Mouse (Mus musculus) testis, postnatal 14 days (tissue): ENCODE measurements around the gene Plekhm2.

Experiments used
- DNase-seq: peaks from one replicate; pipeline ENCODE4 v3.0.0; 2021; ENCODE audit warnings: low spot score

Gene Plekhm2

DNA sequence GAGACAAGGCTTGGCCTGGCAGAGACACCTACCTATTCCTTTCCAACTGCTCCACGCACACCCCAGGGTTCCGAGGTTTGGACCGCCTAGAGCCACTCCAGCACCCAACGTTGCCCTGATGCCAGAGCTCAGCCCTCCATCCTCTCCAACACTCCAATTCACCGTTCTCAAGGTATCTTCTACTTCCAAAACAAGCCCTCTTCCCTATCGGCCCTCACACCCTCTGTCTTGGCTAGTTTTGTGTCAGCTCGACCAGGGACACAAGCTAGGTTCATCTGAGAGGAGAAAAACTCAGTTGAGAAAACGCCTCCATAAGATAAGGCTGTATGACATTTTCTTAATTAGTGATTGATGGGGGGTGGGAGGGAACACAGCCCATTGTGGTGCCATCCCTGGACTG lies at the start of gene Plekhm2:
Plekhm2 (minus strand) TSS at position 101 of the 400 bp plus-strand sequence.
- DNase-seq: no peak

- DNase-seq: no peak
Measured at GRCm38 (mm10) chr4:141713598-141714142, 49.0 kb upstream of the Plekhm2 start.

DNA sequence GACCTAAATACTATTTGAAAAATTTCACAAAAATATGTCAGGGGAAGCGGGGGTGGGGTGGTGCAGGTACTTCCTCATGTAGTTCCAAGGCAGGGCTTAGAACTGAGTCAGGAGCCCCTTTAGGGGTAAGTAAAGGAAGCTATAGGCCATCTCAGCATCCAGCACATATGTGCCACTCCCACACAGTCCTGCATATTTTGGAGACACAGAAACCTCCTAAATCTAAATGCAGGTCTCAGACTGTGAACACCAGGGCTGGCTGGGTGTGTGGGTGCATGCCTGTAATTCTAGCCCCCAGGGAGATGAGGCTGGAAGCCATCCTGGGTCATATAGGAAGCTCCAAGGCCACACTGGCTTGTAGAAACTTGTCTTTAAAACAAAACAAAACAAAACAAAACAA lies 46.6 kb upstream of the Plekhm2 start:
- no peak for DNase-seq

GRCm38 (mm10) chr4:141708971-141709370 lies 44.3 kb upstream of the Plekhm2 start:
- DNase-seq: no peak

DNA sequence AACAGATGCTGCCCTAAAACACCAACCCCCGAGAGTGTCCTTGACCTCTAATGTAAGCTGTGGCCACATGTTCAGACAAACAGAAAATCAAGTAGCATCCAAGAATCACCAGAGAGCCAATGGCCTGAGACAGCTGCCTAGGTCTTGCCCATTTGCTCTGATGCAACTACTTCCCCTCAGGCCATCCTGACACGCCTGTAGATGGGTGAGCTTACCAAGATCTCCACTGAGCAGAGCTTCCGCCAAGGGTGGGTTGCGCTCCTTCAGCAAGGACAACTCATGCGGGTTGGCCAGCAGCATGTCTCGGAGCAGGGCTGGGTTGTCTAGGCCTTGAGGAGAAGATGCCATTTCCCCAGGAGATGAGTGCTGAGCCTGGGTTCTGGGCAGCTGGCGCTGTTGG lies 43.3 kb upstream of the Plekhm2 start:
- DNase-seq: no peak

GRCm38 (mm10) chr4:141705331-141705730 lies 40.6 kb upstream of the Plekhm2 start:
- no peak for DNase-seq

GRCm38 (mm10) chr4:141704625-141705024 lies 39.9 kb upstream of the Plekhm2 start:
- no peak for DNase-seq

GRCm38 (mm10) chr4:141694719-141695118 lies 30.0 kb upstream of the Plekhm2 start:
- no peak for DNase-seq

DNA sequence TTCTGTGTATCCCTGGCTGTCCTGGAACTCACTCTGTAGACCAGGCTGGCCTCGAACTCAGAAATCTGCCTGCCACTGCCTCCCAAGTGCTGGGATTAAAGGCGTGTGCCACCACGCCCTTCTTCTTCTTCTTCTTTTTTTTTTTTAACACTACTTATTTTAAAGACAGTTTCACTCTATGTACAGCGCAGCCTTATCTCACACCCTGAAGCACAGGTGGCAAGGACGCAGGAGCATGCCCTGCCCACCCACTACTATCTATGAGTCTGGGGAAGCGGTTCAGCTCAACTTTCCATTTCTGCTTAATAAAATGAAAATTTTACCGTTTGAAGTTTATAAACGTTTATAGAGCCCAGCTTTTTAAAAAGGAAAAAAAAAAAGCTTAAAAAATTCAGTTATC lies 23.8 kb upstream of the Plekhm2 start:
- DNase-seq: no peak

- DNase-seq: no peak
Measured at GRCm38 (mm10) chr4:141686525-141686924, 21.8 kb upstream of the Plekhm2 start.

DNA sequence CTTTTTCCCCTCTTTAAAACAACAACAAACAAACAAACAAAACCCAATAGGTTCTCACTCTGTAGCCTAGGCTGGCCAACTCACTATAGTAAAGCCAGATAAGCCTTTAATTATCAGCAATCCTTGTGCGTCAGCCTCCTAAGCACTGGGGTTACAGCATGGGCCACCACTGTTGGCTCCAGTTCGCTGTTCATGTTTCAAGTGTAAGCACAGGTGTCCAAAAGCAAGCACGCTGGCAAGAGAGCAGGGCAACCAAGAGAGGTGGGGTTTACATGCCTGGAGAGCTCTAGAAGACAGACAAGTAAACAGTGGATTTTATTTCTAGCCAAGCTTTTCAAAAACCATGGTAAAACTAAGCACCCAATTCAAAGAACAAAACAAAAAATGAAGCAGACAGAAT lies 21.4 kb upstream of the Plekhm2 start:
- no peak for DNase-seq

GRCm38 (mm10) chr4:141685499-141685898 lies 20.8 kb upstream of the Plekhm2 start, which contains the start of gene Rsc1a1:
Gene Rsc1a1, minus strand, starts transcription at chr4:141685599.
- DNase-seq: no peak

- peak; percentile 57 for DNase-seq
Measured at GRCm38 (mm10) chr4:141682706-141683230, 18.1 kb upstream of the Plekhm2 start.

GRCm38 (mm10) chr4:141681767-141682166 lies 17.1 kb upstream of the Plekhm2 start:
- DNase-seq: no peak

DNA sequence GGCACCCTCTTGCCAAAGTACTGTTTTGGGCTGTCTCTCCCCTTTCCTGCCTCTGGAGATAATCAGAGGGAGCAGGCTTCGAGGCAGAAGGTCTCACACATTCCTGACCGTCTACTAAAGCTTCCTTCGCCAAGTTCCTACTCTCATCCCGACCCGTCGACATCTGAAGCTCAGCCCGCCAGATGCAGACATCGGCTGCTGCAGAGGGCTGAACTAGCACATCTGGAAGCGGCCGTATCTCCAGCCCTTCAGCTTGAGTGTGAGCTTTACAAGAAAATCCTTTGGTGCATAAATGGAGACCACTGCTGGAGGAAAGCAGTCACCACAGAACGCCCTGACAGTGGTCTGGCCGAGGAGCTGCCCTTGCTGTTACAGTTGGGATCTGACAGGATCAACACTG lies 16.2 kb upstream of the Plekhm2 start:
- DNase-seq: no peak

GRCm38 (mm10) chr4:141679016-141679415 lies 14.3 kb upstream of the Plekhm2 start:
- no peak for DNase-seq

DNA sequence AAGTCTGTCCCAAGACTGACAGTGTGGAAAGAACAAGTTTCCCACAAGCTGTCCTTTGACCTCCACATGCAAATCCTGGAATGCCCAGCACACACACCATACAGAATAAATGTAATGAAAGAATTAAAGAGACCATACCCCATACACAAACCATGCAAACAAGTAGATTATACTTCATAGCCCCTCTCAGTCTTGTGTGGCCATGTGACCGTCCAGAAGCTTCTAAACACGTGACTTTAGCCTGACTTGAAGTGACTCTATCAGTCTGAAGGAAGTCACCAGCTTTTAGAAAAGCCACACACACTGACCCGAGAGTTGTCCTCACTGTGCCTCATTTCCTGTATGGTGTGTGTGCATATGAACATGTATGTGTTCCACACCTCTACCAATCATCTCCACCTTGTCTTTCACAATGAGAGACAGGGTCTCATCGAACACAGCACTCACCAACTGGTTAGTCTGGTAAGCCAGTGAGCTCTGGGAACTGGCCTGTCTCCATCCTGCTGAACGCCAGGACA lies 11.8 kb upstream of the Plekhm2 start:
- DNase-seq: no peak

DNA sequence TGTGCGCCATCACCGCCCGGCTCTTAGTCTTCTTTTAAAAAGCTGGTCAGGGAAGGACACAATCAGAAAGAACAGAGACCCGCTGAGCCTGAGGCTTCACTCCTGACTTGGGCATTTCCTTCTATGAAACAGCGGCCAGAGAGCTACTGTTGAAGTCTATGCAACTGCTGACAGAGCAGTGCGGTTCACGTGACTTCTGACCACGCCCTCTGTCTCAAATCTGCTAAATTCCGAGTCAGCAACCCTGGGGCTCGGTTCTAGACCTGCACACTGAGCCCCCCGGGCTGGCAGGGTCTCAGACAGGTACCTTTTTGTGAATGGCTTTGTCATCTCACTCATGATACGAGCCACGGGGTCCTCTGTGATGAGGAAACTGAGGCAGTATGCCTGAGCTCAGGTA lies 7.6 kb upstream of the Plekhm2 start:
- no peak for DNase-seq

- no peak for DNase-seq
Measured at GRCm38 (mm10) chr4:141671389-141671788, 6.7 kb upstream of the Plekhm2 start.

GRCm38 (mm10) chr4:141669898-141670712 lies 5.4 kb upstream of the Plekhm2 start:
- DNase-seq: no peak

GRCm38 (mm10) chr4:141664011-141664745 lies 521 bp downstream of the Plekhm2 start:
- peak; percentile 55 for DNase-seq

GRCm38 (mm10) chr4:141663122-141663931 lies 1.4 kb downstream of the Plekhm2 start:
- no peak for DNase-seq
